Mouse (Mus musculus): ENCODE measurements around the gene Ttc7b. TPM values are rescaled to one million over a fixed set of nuclear protein-coding genes. Genes with fewer than 3 reads are reported as not detected.

Gene Ttc7b
- polyA plus RNA-seq, 1 experiment from 2014 or later, result 4.0 TPM

DNA sequence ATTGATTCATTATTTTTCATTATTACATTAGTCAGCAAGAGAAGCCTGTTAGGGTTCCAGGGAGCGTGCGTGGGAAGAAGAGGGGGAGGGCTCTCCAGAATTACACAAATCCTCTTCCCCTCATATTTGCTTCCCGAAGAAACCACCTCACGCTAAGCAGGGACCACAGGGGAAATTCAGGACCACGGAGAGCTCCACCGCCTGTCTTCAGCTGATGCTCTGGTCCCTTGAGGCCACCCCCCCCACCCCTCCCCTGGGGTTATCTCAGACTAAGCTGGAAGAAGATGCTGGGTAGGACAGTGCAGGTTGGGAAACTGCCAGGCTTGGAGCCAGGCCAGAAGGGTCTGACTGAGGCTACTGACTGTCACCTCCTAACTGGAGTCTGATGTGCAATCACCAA, 252.6 kb downstream of the Ttc7b start:
- no peak for TF ChIP-seq CTCF (IDR thresholded peaks at IDR 0.05; ENCODE audit: low read depth)
- ATAC-seq, result no peak
- H3K9me3 ChIP-seq (ENCODE audit: control insufficient read depth), result no peaks in the 10 kb centered on the region
- 15% methylated on average over 6 of the region's 6 CpGs for WGBS
- H3K9ac ChIP-seq (ENCODE audit: low read depth, low read length), result no peak overlapping the region
- H3K4me2 ChIP-seq (replicated peaks; ENCODE audit: low read depth), result no peak overlapping the region
- no peaks in the 10 kb centered on the region for H3K27me3 ChIP-seq (replicated peaks; ENCODE audit: control insufficient read depth, insufficient read depth, low read length)
- H3K36me3 ChIP-seq (ENCODE audit: control insufficient read depth, insufficient read depth), result no peaks in the 10 kb centered on the region
- H3K4me1 ChIP-seq (replicated peaks; ENCODE audit: control insufficient read depth, insufficient read depth, low read length), result 0 out of 2 replicates have a peak, but pooled peaks cover 3% of the 10 kb centered on the region
- H3K27ac ChIP-seq (ENCODE audit: low read depth, low read length), result no peak overlapping the region
- no peak overlapping the region for H3K4me3 ChIP-seq (ENCODE audit: low read depth, low read length)

DNA sequence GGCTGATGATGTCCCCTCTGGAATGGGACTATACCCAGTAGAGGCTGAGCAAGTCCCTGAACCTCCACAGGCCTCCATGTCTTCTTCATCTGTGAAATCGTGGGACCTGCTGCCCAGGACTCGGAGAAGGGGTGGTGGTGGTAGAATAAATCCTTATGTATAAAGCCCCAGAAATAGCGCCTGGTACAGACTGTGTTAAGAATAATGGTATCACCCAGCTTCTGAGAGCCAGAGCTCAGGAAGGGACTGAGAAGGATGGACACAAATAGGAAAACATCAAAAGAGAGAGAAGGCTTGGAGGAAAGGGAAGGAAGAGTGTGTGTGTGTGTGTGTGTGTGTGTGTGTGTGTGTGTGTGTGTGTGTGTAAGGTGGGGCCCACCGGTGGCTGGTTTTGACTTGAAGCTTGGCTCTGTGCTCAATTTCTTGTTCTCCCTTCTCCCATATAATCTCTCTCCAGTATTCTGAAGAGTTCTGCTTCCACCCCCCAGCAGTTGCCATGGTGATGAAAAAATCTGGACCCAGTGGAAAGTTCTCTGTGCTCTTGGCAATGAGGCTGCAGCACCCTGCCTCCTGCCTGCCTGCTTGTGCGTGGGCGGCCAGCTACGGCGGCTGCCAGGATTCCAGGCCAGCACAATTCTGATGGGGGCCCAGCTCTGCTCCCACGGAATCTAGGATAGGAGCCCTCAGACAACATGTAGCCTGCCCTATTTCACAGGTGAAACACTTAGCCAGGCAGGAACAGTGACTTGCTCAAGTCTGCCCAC, 254.9 kb downstream of the Ttc7b start:
- TF ChIP-seq CTCF (IDR thresholded peaks at IDR 0.05; ENCODE audit: low read depth), result no peak
- 56% methylated on average over 8 of the region's 9 CpGs for WGBS
- no peaks in the 10 kb centered on the region for H3K9me3 ChIP-seq (ENCODE audit: control insufficient read depth)
- no peak overlapping the region for H3K4me3 ChIP-seq (ENCODE audit: low read depth, low read length)
- H3K27me3 ChIP-seq (replicated peaks; ENCODE audit: control insufficient read depth, insufficient read depth, low read length), result no peaks in the 10 kb centered on the region
- no peak overlapping the region for H3K9ac ChIP-seq (ENCODE audit: low read depth, low read length)
- ATAC-seq, result no peak
- H3K4me2 ChIP-seq (replicated peaks; ENCODE audit: low read depth), result no peak overlapping the region
- H3K27ac ChIP-seq (ENCODE audit: low read depth, low read length), result no peak overlapping the region
- no peaks in the 10 kb centered on the region for H3K36me3 ChIP-seq (ENCODE audit: control insufficient read depth, insufficient read depth)
- 0 out of 2 replicates have a peak, but pooled peaks cover 6% of the 10 kb centered on the region for H3K4me1 ChIP-seq (replicated peaks; ENCODE audit: control insufficient read depth, insufficient read depth, low read length)

DNA sequence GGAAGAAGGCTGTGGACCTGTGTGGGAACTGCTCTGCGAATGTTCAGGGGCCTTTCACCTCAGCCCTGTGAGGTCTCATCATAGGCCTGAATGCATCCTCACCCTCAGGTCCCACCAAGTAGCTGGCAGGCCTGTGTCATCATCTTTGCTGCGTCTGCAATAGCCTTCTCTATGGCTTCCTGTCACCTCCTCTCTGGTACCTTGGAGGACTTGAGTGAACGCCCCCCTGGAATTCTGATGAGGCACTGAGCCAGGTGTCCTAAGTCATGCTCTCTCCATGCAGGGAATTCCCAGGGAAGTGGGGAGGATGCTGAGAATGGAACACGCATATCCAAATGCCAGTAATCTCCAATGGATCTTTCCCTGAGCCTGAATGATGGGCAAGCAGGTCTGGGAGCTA, 255.7 kb downstream of the Ttc7b start:
- Histone ChIP-seq H3K27me3 (replicated peaks; ENCODE audit: control insufficient read depth, insufficient read depth, low read length) (no peaks in the 10 kb centered on the region), H3K4me2 (replicated peaks; ENCODE audit: low read depth) (no peak overlapping the region)

DNA sequence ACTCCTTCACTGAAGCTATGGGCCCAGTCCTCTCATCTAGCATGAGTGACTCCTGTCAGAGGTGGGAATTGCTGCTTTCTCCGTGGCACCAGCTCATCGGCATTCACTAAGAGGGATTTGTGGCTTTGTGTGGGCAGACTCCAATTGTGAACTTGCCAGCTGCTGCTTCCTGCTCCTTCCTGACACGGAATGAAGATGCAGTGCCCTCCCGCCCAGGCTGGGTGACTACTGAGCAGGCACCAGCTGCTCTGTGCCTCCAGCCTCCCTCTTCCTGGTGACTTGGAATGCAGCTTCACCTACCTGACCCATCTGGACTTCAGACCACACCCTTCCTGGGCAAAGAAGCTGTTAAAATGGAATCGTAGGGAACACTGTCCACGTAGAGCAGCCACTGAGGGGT, 257.8 kb downstream of the Ttc7b start:
- no peaks in the 10 kb centered on the region for H3K36me3 ChIP-seq (ENCODE audit: control insufficient read depth, insufficient read depth)
- 54% methylated on average over 6 of the region's 6 CpGs for WGBS
- ATAC-seq, result no peak

More for the DNA sequence above, 255.7 kb downstream of the Ttc7b start:
- Histone ChIP-seq H3K27ac (ENCODE audit: low read depth, low read length) (no peak overlapping the region), H3K36me3 (ENCODE audit: control insufficient read depth, insufficient read depth) (no peaks in the 10 kb centered on the region), H3K9me3 (ENCODE audit: control insufficient read depth) (no peaks in the 10 kb centered on the region), H3K9ac (ENCODE audit: low read depth, low read length) (no peak overlapping the region), H3K4me3 (ENCODE audit: low read depth, low read length) (no peak overlapping the region), H3K4me1 (replicated peaks; ENCODE audit: control insufficient read depth, insufficient read depth, low read length) (0 out of 2 replicates have a peak, but pooled peaks cover 4% of the 10 kb centered on the region)
- ATAC-seq, result no peak
- WGBS, result 75% methylated on average over 4 of the region's 4 CpGs
- TF ChIP-seq CTCF (IDR thresholded peaks at IDR 0.05; ENCODE audit: low read depth), result no peak

DNA sequence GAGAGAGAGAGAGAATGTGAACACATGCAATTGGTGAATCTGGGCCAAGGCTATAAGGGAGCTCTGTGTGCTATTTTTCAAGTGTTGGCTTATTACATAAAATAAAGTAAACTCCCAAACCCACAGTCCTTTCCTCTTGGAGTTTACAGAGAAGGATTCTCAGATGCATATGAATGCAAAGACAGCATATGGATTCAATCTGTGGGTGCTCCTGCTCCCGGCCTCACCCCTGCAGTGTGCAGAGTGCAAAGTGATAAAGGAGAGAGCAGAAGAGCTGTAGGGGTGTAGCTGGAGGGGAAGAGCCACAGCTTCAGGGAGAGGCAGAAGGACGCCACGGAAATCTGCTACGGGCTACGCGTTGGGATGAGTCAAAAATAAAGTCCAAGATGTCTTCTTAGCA, 258.9 kb downstream of the Ttc7b start:
- Histone ChIP-seq H3K4me3 (ENCODE audit: low read depth, low read length) (no peak overlapping the region), H3K4me2 (replicated peaks; ENCODE audit: low read depth) (no peak overlapping the region), H3K9me3 (ENCODE audit: control insufficient read depth) (no peaks in the 10 kb centered on the region), H3K36me3 (ENCODE audit: control insufficient read depth, insufficient read depth) (no peaks in the 10 kb centered on the region), H3K9ac (ENCODE audit: low read depth, low read length) (no peak overlapping the region), H3K4me1 (replicated peaks; ENCODE audit: control insufficient read depth, insufficient read depth, low read length) (0 out of 2 replicates have a peak, but pooled peaks cover 4% of the 10 kb centered on the region), H3K27me3 (replicated peaks; ENCODE audit: control insufficient read depth, insufficient read depth, low read length) (no peaks in the 10 kb centered on the region), H3K27ac (ENCODE audit: low read depth, low read length) (no peak overlapping the region)
- no peak for TF ChIP-seq CTCF (IDR thresholded peaks at IDR 0.05; ENCODE audit: low read depth)
- WGBS, result 81% methylated on average over 6 of the region's 6 CpGs
- no peak for ATAC-seq

More for the DNA sequence above, 257.8 kb downstream of the Ttc7b start:
- Histone ChIP-seq H3K9me3 (ENCODE audit: control insufficient read depth) (no peaks in the 10 kb centered on the region), H3K4me1 (replicated peaks; ENCODE audit: control insufficient read depth, insufficient read depth, low read length) (0 out of 2 replicates have a peak, but pooled peaks cover 4% of the 10 kb centered on the region), H3K4me2 (replicated peaks; ENCODE audit: low read depth) (no peak overlapping the region), H3K9ac (ENCODE audit: low read depth, low read length) (no peak overlapping the region), H3K4me3 (ENCODE audit: low read depth, low read length) (no peak overlapping the region), H3K27ac (ENCODE audit: low read depth, low read length) (no peak overlapping the region), H3K27me3 (replicated peaks; ENCODE audit: control insufficient read depth, insufficient read depth, low read length) (no peaks in the 10 kb centered on the region)
- TF ChIP-seq CTCF (IDR thresholded peaks at IDR 0.05; ENCODE audit: low read depth), result no peak

DNA sequence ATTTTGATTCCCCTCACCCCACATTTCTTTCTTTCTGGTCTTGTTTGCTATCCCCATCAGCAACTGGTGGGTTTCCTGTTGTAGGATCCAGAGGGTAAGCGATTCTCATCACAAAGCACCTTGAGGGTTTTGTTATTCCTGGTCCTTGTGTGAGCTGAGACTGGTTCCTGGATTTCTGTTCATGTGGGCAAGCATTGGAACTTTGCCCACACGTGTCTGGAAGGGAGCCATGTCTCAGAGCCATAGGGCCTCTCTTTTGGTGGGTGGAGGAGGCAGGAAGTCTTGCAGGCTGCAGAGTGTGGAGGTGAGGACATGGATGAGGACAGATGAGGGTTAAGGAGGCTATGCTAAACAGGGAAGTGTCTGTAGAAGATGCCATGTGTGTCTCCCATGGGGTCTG, 260.5 kb downstream of the Ttc7b start:
- no peak for TF ChIP-seq CTCF (IDR thresholded peaks at IDR 0.05; ENCODE audit: low read depth)
- H3K36me3 ChIP-seq (ENCODE audit: control insufficient read depth, insufficient read depth), result no peaks in the 10 kb centered on the region
- H3K4me1 ChIP-seq (replicated peaks; ENCODE audit: control insufficient read depth, insufficient read depth, low read length), result 0 out of 2 replicates have a peak, but pooled peaks cover 4% of the 10 kb centered on the region
- 66% methylated on average over 2 of the region's 2 CpGs for WGBS
- H3K9me3 ChIP-seq (ENCODE audit: control insufficient read depth), result no peaks in the 10 kb centered on the region
- H3K9ac ChIP-seq (ENCODE audit: low read depth, low read length), result no peak overlapping the region
- H3K27me3 ChIP-seq (replicated peaks; ENCODE audit: control insufficient read depth, insufficient read depth, low read length), result no peaks in the 10 kb centered on the region
- no peak overlapping the region for H3K4me2 ChIP-seq (replicated peaks; ENCODE audit: low read depth)
- no peak overlapping the region for H3K4me3 ChIP-seq (ENCODE audit: low read depth, low read length)
- no peak overlapping the region for H3K27ac ChIP-seq (ENCODE audit: low read depth, low read length)
- no peak for ATAC-seq
